Mouse (Mus musculus): ENCODE data around the gene Olfr593. TPM values are rescaled to one million over a fixed set of nuclear protein-coding genes. Genes with fewer than 3 reads are reported as not detected.
"Not testable (repeated sequence)": the region's sequence is repeated elsewhere in the genome, so short reads cannot be mapped to it uniquely, and the experiment has no call there.

Olfr593 gene
- not detected in 2 replicates for polyA plus RNA-seq (2012; rRNA removed)

GRCm38 (mm10) chr7:103211562-103211961, at the start of gene Olfr593:
TSS of gene Olfr593 (plus strand) at chr7:103211862.
- 65% methylated on average over 1 of the region's 1 CpGs for WGBS
- no peaks in the 10 kb centered on the region for H3K27me3 ChIP-seq (ENCODE audit: control insufficient read depth, insufficient read depth, low read length)
- no peak within 1 kb of the TSS for H3K27ac ChIP-seq (ENCODE audit: insufficient read depth, low read length)
- TF ChIP-seq CTCF (IDR thresholded peaks at IDR 0.05; ENCODE audit: extremely low read depth, insufficient read depth, insufficient read length, insufficient replicate concordance) (no peak), POLR2A (IDR thresholded peaks at IDR 0.05; ENCODE audit: low read depth, low read length) (no peak)
- no peak within 1 kb of the TSS for H3K4me3 ChIP-seq (ENCODE audit: extremely low read depth, insufficient read depth, insufficient read length)
- no peaks in the 10 kb centered on the region for H3K4me1 ChIP-seq (ENCODE audit: control insufficient read depth, insufficient read depth, insufficient read length)
- H3K36me3 ChIP-seq (ENCODE audit: control insufficient read depth, insufficient read depth, low read length): no peaks in the 10 kb centered on the region
- no peak for DNase-seq (ENCODE audit: low read depth in 1 of 2, low spot score in 2 of 2)

GRCm38 (mm10) chr7:103169697-103170096, 42.0 kb upstream of the Olfr593 start:
- H3K27me3 ChIP-seq (ENCODE audit: control insufficient read depth, insufficient read depth, low read length): no peaks in the 10 kb centered on the region
- no peak for DNase-seq (ENCODE audit: low read depth in 1 of 2, low spot score in 2 of 2)
- H3K27ac ChIP-seq (ENCODE audit: insufficient read depth, low read length): no peak overlapping the region
- no peaks in the 10 kb centered on the region for H3K4me1 ChIP-seq (ENCODE audit: control insufficient read depth, insufficient read depth, insufficient read length)
- no peaks in the 10 kb centered on the region for H3K36me3 ChIP-seq (ENCODE audit: control insufficient read depth, insufficient read depth, low read length)
- H3K4me3 ChIP-seq (ENCODE audit: extremely low read depth, insufficient read depth, insufficient read length): no peak overlapping the region
- WGBS: 69% methylated on average over 5 of the region's 5 CpGs
- no peak for TF ChIP-seq POLR2A (IDR thresholded peaks at IDR 0.05; ENCODE audit: low read depth, low read length)

GRCm38 (mm10) chr7:103178240-103178639, 33.4 kb upstream of the Olfr593 start, which contains the start of gene Olfr591:
TSS of gene Olfr591 (minus strand) at chr7:103178340.
- Histone ChIP-seq H3K4me1 (ENCODE audit: control insufficient read depth, insufficient read depth, insufficient read length) (no peaks in the 10 kb centered on the region), H3K27ac (ENCODE audit: insufficient read depth, low read length) (no peak within 1 kb of the TSS), H3K27me3 (ENCODE audit: control insufficient read depth, insufficient read depth, low read length) (no peaks in the 10 kb centered on the region), H3K36me3 (ENCODE audit: control insufficient read depth, insufficient read depth, low read length) (no peaks in the 10 kb centered on the region), H3K4me3 (ENCODE audit: extremely low read depth, insufficient read depth, insufficient read length) (no peak within 1 kb of the TSS)
- 84% methylated on average over 1 of the region's 1 CpGs for WGBS
- DNase-seq (ENCODE audit: low read depth in 1 of 2, low spot score in 2 of 2): no peak
- TF ChIP-seq CTCF (IDR thresholded peaks at IDR 0.05; ENCODE audit: extremely low read depth, insufficient read depth, insufficient read length, insufficient replicate concordance) (no peak), POLR2A (IDR thresholded peaks at IDR 0.05; ENCODE audit: low read depth, low read length) (no peak)

DNA sequence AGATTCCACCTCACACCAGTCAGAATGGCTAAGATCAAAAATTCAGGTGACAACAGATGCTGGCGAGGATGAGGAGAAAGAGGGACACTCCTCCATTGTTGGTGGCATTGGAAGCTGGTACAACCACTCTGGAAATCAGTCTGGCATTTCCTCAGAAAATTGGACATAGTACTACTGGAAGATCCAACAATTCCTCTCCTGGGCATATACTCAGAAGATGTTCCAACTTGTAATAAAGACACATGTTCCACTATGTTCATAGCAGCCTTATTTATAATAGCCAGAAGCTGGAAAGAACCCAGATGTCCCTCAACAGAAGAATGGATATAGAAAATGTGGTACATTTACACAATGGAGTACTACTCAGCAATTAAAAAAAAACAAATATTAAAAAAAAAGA, 27.2 kb upstream of the Olfr593 start, which contains the start of gene Olfr592:
Gene Olfr592 (plus strand): TSS at position 301 of the 400 bp plus-strand sequence.
- not testable (repeated sequence) for DNase-seq (ENCODE audit: low read depth in 1 of 2, low spot score in 2 of 2); H3K27ac ChIP-seq (ENCODE audit: insufficient read depth, low read length); H3K4me3 ChIP-seq (ENCODE audit: extremely low read depth, insufficient read depth, insufficient read length); H3K27me3 ChIP-seq (ENCODE audit: control insufficient read depth, insufficient read depth, low read length); H3K4me1 ChIP-seq (ENCODE audit: control insufficient read depth, insufficient read depth, insufficient read length); H3K36me3 ChIP-seq (ENCODE audit: control insufficient read depth, insufficient read depth, low read length)
- 74% methylated on average over 1 of the region's 1 CpGs for WGBS

DNA sequence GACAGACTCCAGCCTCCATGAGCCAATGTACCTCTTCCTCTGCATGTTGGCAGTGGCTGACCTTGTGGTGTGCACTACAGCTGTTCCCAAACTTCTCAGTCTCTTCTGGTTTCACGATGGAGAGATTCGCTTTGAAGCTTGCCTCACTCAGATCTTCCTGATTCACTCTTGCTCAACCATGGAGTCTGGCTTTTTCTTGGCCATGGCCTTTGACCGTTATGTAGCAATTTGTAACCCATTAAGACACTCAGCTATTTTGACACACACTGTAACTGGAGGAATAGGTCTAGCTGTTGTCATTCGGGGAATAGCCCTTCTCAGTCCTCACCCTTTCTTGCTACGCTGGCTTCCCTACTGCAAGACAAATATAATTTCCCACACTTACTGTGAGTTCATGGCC, 388 bp downstream of the Olfr593 start:
- WGBS: 85% methylated on average over 5 of the region's 5 CpGs
- DNase-seq (ENCODE audit: low read depth in 1 of 2, low spot score in 2 of 2); H3K4me1 ChIP-seq (ENCODE audit: control insufficient read depth, insufficient read depth, insufficient read length); H3K27ac ChIP-seq (ENCODE audit: insufficient read depth, low read length); H3K4me3 ChIP-seq (ENCODE audit: extremely low read depth, insufficient read depth, insufficient read length); H3K36me3 ChIP-seq (ENCODE audit: control insufficient read depth, insufficient read depth, low read length); H3K27me3 ChIP-seq (ENCODE audit: control insufficient read depth, insufficient read depth, low read length): not testable (repeated sequence)

GRCm38 (mm10) chr7:103216696-103217095, 5.0 kb downstream of the Olfr593 start, which contains the start of gene Olfr594:
TSS of gene Olfr594 (plus strand) at chr7:103216996.
- no peak within 1 kb of the TSS for H3K4me3 ChIP-seq (ENCODE audit: extremely low read depth, insufficient read depth, insufficient read length)
- TF ChIP-seq POLR2A (IDR thresholded peaks at IDR 0.05; ENCODE audit: low read depth, low read length) (no peak), CTCF (IDR thresholded peaks at IDR 0.05; ENCODE audit: extremely low read depth, insufficient read depth, insufficient read length, insufficient replicate concordance) (no peak)
- no peaks in the 10 kb centered on the region for H3K27me3 ChIP-seq (ENCODE audit: control insufficient read depth, insufficient read depth, low read length)

DNA sequence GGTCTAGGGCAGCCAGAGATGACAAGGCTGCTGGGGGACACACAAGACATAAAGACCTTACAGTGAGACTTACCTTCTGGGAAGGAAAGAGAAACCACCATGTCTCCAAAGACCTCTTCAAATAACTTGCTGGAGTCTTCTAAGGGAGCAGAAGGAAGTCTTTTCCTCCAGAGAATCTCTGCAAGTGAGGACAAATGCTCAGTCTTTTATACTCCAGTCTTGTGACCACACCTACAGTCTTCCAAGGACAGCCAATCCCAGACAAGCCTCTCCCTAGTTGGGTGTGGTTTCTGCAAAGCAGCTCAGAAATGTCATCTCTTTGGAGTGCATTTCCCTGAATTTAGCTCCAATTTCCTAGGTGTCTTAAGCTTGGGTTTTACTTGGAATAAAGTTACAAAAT, 40.7 kb downstream of the Olfr593 start, which contains the start of gene Usp17ld:
Gene Usp17ld (minus strand): TSS at position 101 of the 400 bp plus-strand sequence.
- not testable (repeated sequence) for H3K4me1 ChIP-seq (ENCODE audit: control insufficient read depth, insufficient read depth, insufficient read length); DNase-seq (ENCODE audit: low read depth in 1 of 2, low spot score in 2 of 2); H3K4me3 ChIP-seq (ENCODE audit: extremely low read depth, insufficient read depth, insufficient read length)

More at GRCm38 (mm10) chr7:103216696-103217095, 5.0 kb downstream of the Olfr593 start, which contains the start of gene Olfr594:
- Histone ChIP-seq H3K27ac (ENCODE audit: insufficient read depth, low read length) (no peak within 1 kb of the TSS), H3K36me3 (ENCODE audit: control insufficient read depth, insufficient read depth, low read length) (no peaks in the 10 kb centered on the region), H3K4me1 (ENCODE audit: control insufficient read depth, insufficient read depth, insufficient read length) (no peaks in the 10 kb centered on the region)
- no peak for DNase-seq (ENCODE audit: low read depth in 1 of 2, low spot score in 2 of 2)

More for the DNA sequence above, 40.7 kb downstream of the Olfr593 start, which contains the start of gene Usp17ld:
- not testable (repeated sequence) for H3K27ac ChIP-seq (ENCODE audit: insufficient read depth, low read length); H3K27me3 ChIP-seq (ENCODE audit: control insufficient read depth, insufficient read depth, low read length); H3K36me3 ChIP-seq (ENCODE audit: control insufficient read depth, insufficient read depth, low read length)

Other genes with a start within 250 kb of the Olfr593 start
- gene Olfr576, start 249.2 kb upstream of the Olfr593 start, polyA plus RNA-seq (2012; rRNA removed): not detected in 2 replicates
- not detected in 2 replicates for gene Olfr577, start 235.9 kb upstream of the Olfr593 start, polyA plus RNA-seq (2012; rRNA removed)
- not detected in 2 replicates for gene Olfr578, start 222.5 kb upstream of the Olfr593 start, polyA plus RNA-seq (2012; rRNA removed)
- gene Olfr582, start 173.8 kb upstream of the Olfr593 start, polyA plus RNA-seq (2012; rRNA removed): not detected in 2 replicates
- not detected in 2 replicates for gene Olfr583, start 160.6 kb upstream of the Olfr593 start, polyA plus RNA-seq (2012; rRNA removed)
- not detected in 2 replicates for gene Olfr584, start 130.0 kb upstream of the Olfr593 start, polyA plus RNA-seq (2012; rRNA removed)
- gene Olfr585, start 114.1 kb upstream of the Olfr593 start, polyA plus RNA-seq (2012; rRNA removed): not detected in 2 replicates
- not detected in 2 replicates for gene Olfr586, start 86.2 kb upstream of the Olfr593 start, polyA plus RNA-seq (2012; rRNA removed)
- gene Olfr588-ps1, start 71.0 kb upstream of the Olfr593 start, polyA plus RNA-seq (2012; rRNA removed): not detected in 2 replicates
- not detected in 2 replicates for gene Olfr589, start 55.5 kb upstream of the Olfr593 start, polyA plus RNA-seq (2012; rRNA removed)
- gene Olfr591, start 33.5 kb upstream of the Olfr593 start, polyA plus RNA-seq (2012; rRNA removed): not detected in 2 replicates
- gene Olfr592, start 27.1 kb upstream of the Olfr593 start, polyA plus RNA-seq (2012; rRNA removed): not detected in 2 replicates
- gene Olfr594, start 5.1 kb downstream of the Olfr593 start, polyA plus RNA-seq (2012; rRNA removed): not detected in 2 replicates
- gene Usp17ld, start 40.6 kb downstream of the Olfr593 start, polyA plus RNA-seq (2012; rRNA removed): not detected in 2 replicates
- not detected in 2 replicates for gene Olfr596, start 93.8 kb downstream of the Olfr593 start, polyA plus RNA-seq (2012; rRNA removed)
- not detected in 2 replicates for gene Olfr597, start 104.5 kb downstream of the Olfr593 start, polyA plus RNA-seq (2012; rRNA removed)
- gene Olfr598, start 111.7 kb downstream of the Olfr593 start, polyA plus RNA-seq (2012; rRNA removed): not detected in 2 replicates
- not detected in 2 replicates for gene Olfr599, start 124.1 kb downstream of the Olfr593 start, polyA plus RNA-seq (2012; rRNA removed)
- not detected in 2 replicates for gene Olfr600, start 137.8 kb downstream of the Olfr593 start, polyA plus RNA-seq (2012; rRNA removed)
- gene Olfr601, start 150.8 kb downstream of the Olfr593 start, polyA plus RNA-seq (2012; rRNA removed): not detected in 2 replicates
- gene Olfr603, start 174.3 kb downstream of the Olfr593 start, polyA plus RNA-seq (2012; rRNA removed): not detected in 2 replicates
- gene Usp17lc, start 203.2 kb downstream of the Olfr593 start, polyA plus RNA-seq (2012; rRNA removed): not detected in 2 replicates
- gene Olfr605, start 233.6 kb downstream of the Olfr593 start, polyA plus RNA-seq (2012; rRNA removed): not detected in 2 replicates
- not detected in 2 replicates for gene Olfr606, start 237.2 kb downstream of the Olfr593 start, polyA plus RNA-seq (2012; rRNA removed)

Measured in spleen, adult 2 months (tissue).